Mouse (Mus musculus): Measurements from ENCODE around the gene Anapc11. TPM values are rescaled to one million over a fixed set of nuclear protein-coding genes. Genes with fewer than 3 reads are reported as not detected.
"Not testable (repeated sequence)": the region's sequence is repeated elsewhere in the genome, so short reads cannot be mapped to it uniquely, and the experiment has no call there.

Anapc11 gene
- polyA plus RNA-seq, 1 experiment from 2014 or later, result 158 TPM

GRCm38 (mm10) chr11:120574278-120574600 is 24.0 kb upstream of the Anapc11 start:
- no peak for DNase-seq (ENCODE audit: low spot score)

DNA sequence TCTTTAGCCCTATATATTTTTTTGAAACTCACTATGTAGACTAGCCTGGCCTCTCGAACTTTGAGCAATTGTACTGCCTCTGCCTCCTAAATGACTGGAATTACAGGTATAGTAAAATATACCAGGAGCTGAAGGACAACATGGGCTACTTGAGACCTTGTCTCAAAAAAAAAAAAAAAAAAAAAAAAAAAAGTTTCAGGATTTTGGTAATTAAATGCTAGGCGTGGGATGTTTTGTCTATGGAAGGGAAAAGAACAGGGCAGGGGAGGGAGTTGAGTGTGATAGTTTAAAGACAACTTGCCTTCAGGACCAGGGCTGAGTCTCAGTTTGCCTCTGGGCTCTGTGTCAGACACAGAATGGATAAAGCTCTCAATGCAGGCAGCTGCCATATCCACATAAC is 23.2 kb upstream of the Anapc11 start:
- no peak for DNase-seq (ENCODE audit: low spot score)

- DNase-seq (ENCODE audit: low spot score), result no peak
Observed at GRCm38 (mm10) chr11:120575940-120576339, 22.3 kb upstream of the Anapc11 start.

GRCm38 (mm10) chr11:120576365-120576981 is 21.7 kb upstream of the Anapc11 start:
- no peak for DNase-seq (ENCODE audit: low spot score)

DNA sequence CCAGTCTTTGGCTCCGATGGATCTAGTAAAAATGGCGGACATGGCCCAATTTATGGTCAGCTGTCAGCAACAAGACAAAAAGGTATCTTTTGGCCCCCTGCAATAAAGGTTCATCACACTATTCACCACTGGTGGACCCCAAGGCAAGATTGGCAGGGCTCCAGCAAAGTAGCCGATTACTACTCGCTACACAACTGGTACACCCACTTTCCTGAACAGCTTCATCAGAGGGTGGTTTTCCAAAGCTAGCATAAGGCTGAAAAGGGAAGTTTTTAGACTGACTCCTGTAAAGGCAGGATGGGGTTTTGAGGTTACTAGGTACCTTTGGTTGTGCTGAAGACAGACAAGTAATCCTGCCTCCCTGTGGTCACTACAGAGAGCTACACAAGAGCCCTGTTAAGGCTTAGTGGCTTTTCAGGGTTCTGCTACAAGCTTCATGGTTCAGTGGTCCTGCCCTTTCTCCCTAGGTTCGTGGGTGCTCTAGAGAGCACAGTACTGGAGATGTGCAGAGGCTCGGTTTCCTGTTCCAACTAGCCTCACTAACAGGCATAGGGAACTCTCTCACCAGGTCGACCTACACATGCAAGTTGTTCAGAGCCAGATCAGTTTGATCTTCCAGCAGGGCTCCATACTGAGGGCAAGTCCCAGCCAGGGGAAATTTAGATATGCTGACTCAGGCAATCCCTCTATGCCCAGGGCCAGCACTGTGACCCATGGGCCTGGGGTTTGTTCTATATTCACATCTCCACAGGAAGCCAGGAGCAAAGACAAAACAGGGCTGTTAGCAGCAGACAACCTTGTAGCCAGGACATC is 20.8 kb upstream of the Anapc11 start:
- DNase-seq (ENCODE audit: low spot score), result peak; percentile 56

DNA sequence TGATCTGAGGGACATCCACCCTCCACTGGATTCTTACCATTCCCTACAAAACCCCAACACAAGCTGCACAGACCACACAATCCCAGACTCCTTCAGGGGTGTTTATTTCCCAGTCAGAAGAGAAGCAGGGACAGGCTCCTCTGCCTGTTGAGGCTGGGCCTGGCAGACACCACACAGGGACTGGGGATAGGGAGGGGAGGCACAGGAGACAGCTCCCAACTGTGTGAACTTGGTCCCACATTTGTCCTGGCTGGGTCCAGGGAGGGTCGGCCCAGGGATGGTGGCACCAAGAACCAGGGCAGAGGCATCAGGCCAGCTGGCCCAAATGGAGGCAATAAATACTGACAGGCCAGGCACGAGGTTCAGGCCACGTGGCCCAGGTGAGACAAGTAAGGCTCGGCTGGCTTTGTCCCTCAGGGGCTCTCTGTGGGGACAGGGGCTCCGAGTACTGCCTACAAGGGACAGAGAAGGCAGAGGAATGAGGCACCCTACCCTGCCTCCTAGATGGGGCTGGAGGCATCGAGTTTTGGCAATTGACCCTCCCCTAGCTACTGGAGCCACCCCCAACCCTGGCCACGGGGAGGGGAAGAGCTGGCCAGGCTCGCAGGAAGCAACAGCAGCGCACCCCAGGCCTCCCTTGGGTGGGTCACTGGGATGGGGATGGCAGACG is 20.1 kb upstream of the Anapc11 start:
- DNase-seq (ENCODE audit: low spot score), result no peak

- no peak for DNase-seq (ENCODE audit: low spot score)
Observed at GRCm38 (mm10) chr11:120578694-120579243, 19.5 kb upstream of the Anapc11 start.

DNA sequence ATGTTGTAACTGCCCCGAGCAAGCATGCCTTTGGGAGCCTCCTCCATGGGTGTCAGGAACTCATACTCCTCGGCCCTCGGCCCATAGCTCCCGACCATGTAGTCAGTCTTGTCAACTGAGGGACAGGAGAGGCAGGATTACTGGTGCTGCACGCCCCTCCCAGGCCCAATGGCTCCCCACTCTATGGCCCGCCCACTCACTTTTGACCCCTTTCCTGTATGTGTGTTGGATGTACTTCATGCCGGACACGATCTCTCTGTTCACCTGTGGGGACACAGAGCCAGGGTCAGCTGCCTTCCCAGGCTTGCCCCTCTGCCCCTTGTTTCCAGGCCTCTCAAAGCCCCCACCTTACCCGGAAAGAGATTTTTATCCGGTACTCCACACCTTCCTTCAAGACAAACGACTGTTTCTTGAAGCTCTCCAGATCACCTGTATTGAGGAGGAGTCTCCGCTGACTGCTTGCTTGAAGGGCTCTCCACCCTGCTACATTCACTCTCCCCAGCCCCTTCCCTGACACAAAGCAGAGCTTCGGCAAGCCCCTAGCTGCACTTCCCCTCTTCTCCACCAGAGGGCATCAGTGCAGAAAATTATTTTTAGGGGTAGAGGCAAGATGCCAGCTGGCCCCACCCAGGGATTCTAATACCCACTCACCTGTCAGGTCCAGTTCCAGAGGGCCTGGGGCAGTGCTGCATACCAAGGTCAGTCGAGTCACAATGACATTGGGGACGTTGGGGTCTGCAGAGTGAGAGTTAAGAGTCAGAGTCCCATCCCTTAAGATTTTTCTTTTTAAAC is 18.7 kb upstream of the Anapc11 start:
- DNase-seq (ENCODE audit: low spot score), result peak; percentile 85

DNA sequence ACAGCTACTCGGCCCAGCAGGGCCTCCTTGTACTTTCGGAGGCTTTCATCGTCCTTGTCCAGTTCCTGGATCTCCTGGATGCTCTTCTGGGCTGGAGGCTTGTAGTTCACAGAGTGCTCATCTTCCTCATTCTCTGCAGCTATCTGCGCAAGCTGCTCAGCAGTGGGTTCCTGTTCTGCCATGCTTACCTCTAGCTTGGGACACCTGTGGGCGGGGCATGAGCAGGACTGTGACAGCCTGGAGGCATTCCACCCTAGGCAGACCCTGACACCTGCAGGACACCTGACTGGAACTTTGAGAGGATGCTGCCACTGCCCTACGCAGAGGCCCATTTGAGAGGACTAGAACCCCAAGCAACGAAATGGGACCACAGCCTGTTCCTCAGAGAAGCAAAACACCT is 18.0 kb upstream of the Anapc11 start:
- DNase-seq (ENCODE audit: low spot score), result no peak

GRCm38 (mm10) chr11:120580871-120581331 is 17.3 kb upstream of the Anapc11 start:
- DNase-seq (ENCODE audit: low spot score), result peak; percentile 42

DNA sequence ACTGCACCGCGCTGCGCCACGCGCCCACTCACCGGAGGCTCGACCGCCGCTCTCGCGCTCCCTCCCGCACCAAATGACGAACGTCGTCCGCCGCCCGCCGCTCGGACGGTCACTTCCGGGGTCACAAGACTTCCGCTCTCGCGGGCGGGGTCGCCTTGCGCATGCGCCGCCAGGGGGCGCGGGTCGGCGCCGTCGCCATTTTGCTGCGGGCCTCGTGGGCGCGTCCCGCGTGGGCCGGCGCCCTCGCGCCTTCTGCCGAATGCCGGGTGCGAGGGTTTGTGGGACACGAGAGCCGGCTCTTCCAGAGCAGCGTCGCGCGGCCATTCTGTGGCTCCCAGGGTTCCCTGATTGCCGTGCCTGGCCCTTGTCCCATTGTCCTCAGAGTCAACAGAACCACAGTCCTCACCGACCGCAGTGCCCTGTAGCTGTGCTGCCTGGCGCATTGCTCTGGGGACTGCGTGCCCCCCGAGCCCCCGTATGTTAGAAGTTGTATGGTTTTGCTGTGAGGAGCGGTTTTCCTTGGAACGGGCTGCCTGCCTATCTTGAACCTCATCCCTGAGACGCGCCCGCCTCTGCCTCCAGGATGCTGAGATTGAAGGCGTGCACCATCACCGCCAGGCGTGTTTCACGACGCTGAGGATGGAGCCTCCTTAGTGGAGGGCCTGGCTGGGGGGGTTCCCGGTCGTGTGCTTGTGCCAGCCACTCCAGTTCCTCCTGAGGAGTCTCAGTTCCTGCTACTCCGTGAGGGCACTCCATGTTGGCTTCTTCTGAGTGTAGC is 16.5 kb upstream of the Anapc11 start, which contains the start of gene Arhgdia:
TSS of gene Arhgdia (minus strand) at position 135 of the 778 bp plus-strand sequence.
- DNase-seq (ENCODE audit: low spot score), result peak; percentile 89

- DNase-seq (ENCODE audit: low spot score), result peak; percentile 57
Observed at GRCm38 (mm10) chr11:120582268-120582981, 15.8 kb upstream of the Anapc11 start.

DNA sequence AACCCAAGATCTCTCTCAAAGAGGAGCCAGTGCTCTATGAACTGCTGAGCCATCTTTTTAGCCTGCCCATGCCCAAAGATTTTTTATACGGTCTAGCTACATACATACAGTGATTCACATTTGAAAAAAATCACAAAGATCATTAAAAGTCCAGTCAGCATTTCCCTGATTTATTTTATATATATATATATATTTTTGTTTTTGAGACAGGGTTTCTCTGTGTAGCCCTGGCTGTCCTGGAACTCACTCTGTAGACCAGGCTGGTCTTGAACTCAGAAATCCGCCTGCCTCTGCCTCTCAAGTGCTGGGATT is 15.3 kb upstream of the Anapc11 start:
- DNase-seq (ENCODE audit: low spot score), result not testable (repeated sequence)

DNA sequence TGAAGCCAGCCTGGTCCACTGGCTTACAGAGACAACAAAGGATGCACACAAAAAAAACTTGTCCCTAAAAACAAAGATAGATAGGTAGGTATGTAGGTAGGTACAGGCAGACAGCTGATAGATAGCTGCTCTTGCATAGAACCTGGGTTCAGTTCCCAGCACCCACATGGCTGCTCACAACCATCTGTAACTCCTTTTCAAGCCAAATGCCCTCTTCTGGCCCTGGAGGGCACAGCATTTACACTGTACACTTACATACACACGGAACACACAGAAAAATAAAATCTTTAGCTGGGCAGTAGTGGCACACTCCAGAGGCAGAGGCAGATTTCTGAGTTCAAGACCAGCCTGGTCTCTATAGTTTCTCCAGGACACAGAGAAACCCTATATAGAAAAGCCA is 14.3 kb upstream of the Anapc11 start:
- no peak for DNase-seq (ENCODE audit: low spot score)

- DNase-seq (ENCODE audit: low spot score), result no peak
Observed at GRCm38 (mm10) chr11:120588531-120588930, 9.7 kb upstream of the Anapc11 start.

DNA sequence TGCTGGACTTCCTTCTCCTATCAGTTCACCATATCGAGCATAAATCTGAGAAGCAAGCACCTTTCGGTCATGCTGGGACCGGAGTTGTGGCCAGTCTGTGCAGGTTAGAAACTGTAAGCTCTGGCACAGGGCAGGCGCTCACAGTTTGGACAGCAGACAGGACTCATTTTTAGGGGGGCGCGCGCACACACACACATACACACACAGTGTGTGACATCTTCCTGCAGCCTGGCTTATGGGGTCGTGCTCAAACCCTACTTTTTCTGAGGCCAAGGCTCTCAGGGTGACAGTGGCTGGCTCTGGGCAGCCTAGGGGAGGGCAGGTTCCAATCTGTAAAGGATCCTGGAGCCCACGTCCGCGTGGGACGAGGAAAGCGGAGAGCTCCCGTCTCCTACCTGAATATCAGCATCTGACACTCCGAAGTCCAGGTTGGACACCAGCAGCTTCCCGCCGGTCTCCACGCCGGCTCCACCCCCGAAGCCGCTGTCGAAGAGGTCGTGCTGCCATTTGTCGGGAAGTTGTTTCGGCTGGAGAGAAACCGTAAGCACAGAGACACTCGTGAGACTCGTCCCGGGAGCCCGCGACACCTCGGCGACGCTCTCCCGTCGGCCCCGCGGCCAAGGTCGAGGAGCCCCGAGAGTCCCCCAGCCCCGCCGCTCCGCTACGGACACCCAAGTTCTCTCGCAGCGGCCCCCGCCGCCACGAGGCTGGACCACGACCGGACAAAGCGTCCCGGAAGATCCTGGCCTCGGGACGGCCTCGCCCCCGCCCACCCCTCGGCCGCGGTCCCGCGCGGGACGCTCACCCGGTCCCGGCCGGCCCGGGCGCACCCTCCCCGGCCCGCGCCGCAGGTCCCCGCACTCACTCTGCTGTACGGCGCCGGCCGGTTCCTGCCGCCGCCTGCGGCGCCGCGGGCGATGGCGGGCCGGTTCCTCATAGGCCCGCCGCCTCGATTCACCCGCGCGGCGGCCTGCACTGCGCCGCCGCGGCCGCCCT is 683 bp upstream of the Anapc11 start:
- DNase-seq (ENCODE audit: low spot score), result no peak

DNA sequence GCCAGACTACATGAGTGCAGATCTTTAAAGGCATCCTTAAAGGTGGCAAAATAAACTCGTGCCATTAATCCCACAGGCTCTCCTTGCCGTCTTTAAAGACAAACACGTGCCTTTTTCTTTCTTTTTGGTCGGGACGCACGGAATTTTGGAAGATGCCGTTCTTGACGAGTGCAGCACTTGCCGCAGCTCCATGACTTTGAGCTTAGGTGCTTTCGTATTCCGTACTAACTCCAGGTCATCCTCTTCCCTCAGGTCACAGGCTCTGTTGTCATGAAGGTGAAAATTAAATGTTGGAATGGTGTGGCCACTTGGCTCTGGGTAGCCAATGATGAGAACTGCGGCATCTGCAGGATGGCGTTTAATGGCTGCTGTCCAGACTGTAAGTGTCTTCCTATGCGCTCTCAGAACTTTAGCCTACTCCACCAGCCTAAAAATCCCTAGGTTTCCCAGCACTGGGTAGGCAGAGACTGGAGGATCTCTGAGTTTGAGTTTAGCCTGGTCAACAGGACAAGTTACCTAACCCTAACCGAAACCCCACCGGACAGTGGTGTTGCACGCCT is 849 bp downstream of the Anapc11 start:
- DNase-seq (ENCODE audit: low spot score), result no peak

- peak; percentile 87 for DNase-seq (ENCODE audit: low spot score)
Observed at GRCm38 (mm10) chr11:120600716-120601115, 2.5 kb downstream of the Anapc11 start.
